Mouse (Mus musculus) spleen, adult 2 months (tissue): ENCODE data around the gene Anapc15.

Source experiments
- CTCF ChIP-seq: fragments of 200-500 bp; IDR thresholded peaks from 2 replicates; pipeline ENCODE4 v1.5.1; 2011; ENCODE audit warnings: mild to moderate bottlenecking, inconsistent platforms; ENCODE audit not compliant: insufficient read depth, insufficient read length, insufficient replicate concordance; ENCODE audit errors: extremely low read depth
- POLR2A ChIP-seq: fragments of 200-500 bp; IDR thresholded peaks from 2 replicates; pipeline ENCODE4 v1.6.1; 2011; ENCODE audit warnings: low read depth, low read length, inconsistent platforms

DNA sequence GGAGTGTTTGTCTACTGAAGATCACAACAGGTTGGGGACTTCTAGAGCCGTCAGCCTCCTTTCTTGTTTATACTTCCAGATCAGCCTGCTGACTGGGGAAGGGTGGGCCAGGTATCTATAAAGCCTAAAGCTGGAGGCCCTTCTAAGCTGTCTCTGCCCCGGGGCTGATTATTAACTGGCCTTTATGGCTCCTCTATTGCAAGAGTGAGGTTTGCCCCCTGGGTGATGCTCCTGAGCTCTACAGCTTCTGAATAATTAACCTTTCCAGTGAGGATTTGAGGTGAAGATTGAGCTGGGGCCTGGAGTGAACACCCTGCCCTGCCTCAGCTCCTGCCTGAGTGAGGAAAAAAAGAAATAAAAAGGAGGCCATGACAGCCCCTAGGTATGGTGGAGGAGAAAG, 7.1 kb downstream of the Anapc15 start, which contains the start of gene Folr1:
- TF ChIP-seq POLR2A (no peak), CTCF (no peak)
